Mouse (Mus musculus) neural tube, embryonic 14.5 days (tissue): ENCODE measurements around the gene Smarca2. TPM values are rescaled to one million over a fixed set of nuclear protein-coding genes. Genes with fewer than 3 reads are reported as not detected.

ENCODE experiments used
- ATAC-seq: fragments of 200-750 bp; cut with Nextera tagmentation; 2 replicates; pipeline ENCODE4 v1.8.0; 2017; ENCODE audit warnings: low read depth, mild to moderate bottlenecking, moderate TSS enrichment, moderate library complexity
- H3K27ac ChIP-seq: fragments of 300-500 bp; sonication (generic); 2 replicates; pipeline ENCODE4 v1.5.1; 2014; ENCODE audit warnings: low read depth, mild to moderate bottlenecking, control low read depth, low read length, moderate library complexity, mixed read lengths
- H3K27me3 ChIP-seq: fragments of 300-500 bp; sonication (generic); 2 replicates; pipeline ENCODE4 v1.6.1; 2014; ENCODE audit warnings: low read length; ENCODE audit not compliant: control insufficient read depth, insufficient read depth
- H3K36me3 ChIP-seq: fragments of 300-500 bp; sonication (generic); 2 replicates; pipeline ENCODE4 v1.6.1; 2014; ENCODE audit warnings: low read length, mixed read lengths; ENCODE audit not compliant: control insufficient read depth, insufficient read depth
- H3K4me1 ChIP-seq: fragments of 300-500 bp; sonication (generic); 2 replicates; pipeline ENCODE4 v1.6.1; 2014; ENCODE audit warnings: low read length; ENCODE audit not compliant: control insufficient read depth, insufficient read depth
- H3K4me2 ChIP-seq: fragments of 300-500 bp; sonication (generic); 2 replicates; pipeline ENCODE4 v1.6.1; 2014; ENCODE audit warnings: mild to moderate bottlenecking, low read depth, low read length, control low read depth
- H3K4me3 ChIP-seq: fragments of 300-500 bp; sonication (generic); 2 replicates; pipeline ENCODE4 v1.5.1; 2014; ENCODE audit warnings: low read depth, low read length, control low read depth, mixed read lengths
- H3K9ac ChIP-seq: fragments of 300-500 bp; sonication (generic); replicated peaks from 2 replicates; pipeline ENCODE4 v1.6.1; 2014; ENCODE audit warnings: low read depth, mild to moderate bottlenecking, control low read depth, low read length, mixed read lengths
- H3K9me3 ChIP-seq: fragments of 300-500 bp; sonication (generic); 2 replicates; pipeline ENCODE4 v1.6.1; 2016; ENCODE audit warnings: low read length; ENCODE audit not compliant: control insufficient read depth
- WGBS: fragments of 180-500 bp; shearing (Covaris S2); extraction: QIAGEN DNeasy Blood & Tissue Kit; methylation state at CpG from one replicate; pipeline ENCODE4 v1.1.7; 2014; 5-methylcytosine and 5-hydroxymethylcytosine counted together
- polyA plus RNA-seq: library from polyadenylated mRNA; unstranded; fragments of >200 nt; fragmentation: Nextera tagmentation; extraction: Ambion mirVana; gene quantifications from 2 replicates; pipeline ENCODE4 v1.2.1, GENCODE M21; 2014

The Smarca2 gene
- polyA plus RNA-seq, 1 experiment from 2014 or later, result 128 TPM

- H3K4me2 ChIP-seq, result no peak overlapping the region
- peaks cover 5% of the 10 kb centered on the region; the same call in 1 of the 2 replicates for H3K36me3 ChIP-seq
- H3K9ac ChIP-seq, result no peak overlapping the region
- H3K27me3 ChIP-seq, result no peaks in the 10 kb centered on the region
- H3K4me1 ChIP-seq, result peaks cover 8% of the 10 kb centered on the region
- ATAC-seq, result no peak
- WGBS, result 93% methylated on average over 8 of the region's 8 CpGs
- H3K4me3 ChIP-seq, result no peak overlapping the region
- no peaks in the 10 kb centered on the region for H3K9me3 ChIP-seq
- no peak overlapping the region for H3K27ac ChIP-seq
These were observed 78.9 kb downstream of the Smarca2 start for GRCm38 (mm10) chr19:26683731-26684130.

GRCm38 (mm10) chr19:26690516-26690915 lies 85.7 kb downstream of the Smarca2 start:
- no peak for ATAC-seq
- Histone ChIP-seq H3K27me3 (no peaks in the 10 kb centered on the region), H3K9ac (no peak overlapping the region), H3K36me3 (no peaks in the 10 kb centered on the region), H3K4me3 (no peak overlapping the region), H3K4me2 (no peak overlapping the region), H3K4me1 (no peaks in the 10 kb centered on the region), H3K27ac (no peak overlapping the region), H3K9me3 (no peaks in the 10 kb centered on the region)
- 49% methylated on average over 4 of the region's 4 CpGs for WGBS

- Histone ChIP-seq H3K27ac (no peak overlapping the region), H3K9ac (no peak overlapping the region), H3K4me2 (no peak overlapping the region), H3K4me1 (no peaks in the 10 kb centered on the region), H3K27me3 (no peaks in the 10 kb centered on the region), H3K9me3 (no peaks in the 10 kb centered on the region), H3K36me3 (peaks cover 7% of the 10 kb centered on the region; the same call in 1 of the 2 replicates), H3K4me3 (no peak overlapping the region)
- WGBS, result 83% methylated on average over 4 of the region's 4 CpGs
- ATAC-seq, result no peak
These were observed 92.3 kb downstream of the Smarca2 start for GRCm38 (mm10) chr19:26697107-26697506.

- Histone ChIP-seq H3K27ac (no peak overlapping the region), H3K4me3 (no peak overlapping the region), H3K4me2 (no peak overlapping the region), H3K9ac (no peak overlapping the region), H3K9me3 (no peaks in the 10 kb centered on the region), H3K27me3 (no peaks in the 10 kb centered on the region), H3K4me1 (no peaks in the 10 kb centered on the region), H3K36me3 (no peaks in the 10 kb centered on the region)
- whole genome bisulfite sequencing, result 84% methylated on average over 10 of the region's 10 CpGs
- ATAC-seq, result no peak
These were observed 99.8 kb downstream of the Smarca2 start for GRCm38 (mm10) chr19:26704545-26705209.

GRCm38 (mm10) chr19:26706910-26707309 lies 102.1 kb downstream of the Smarca2 start:
- no peaks in the 10 kb centered on the region for H3K27me3 ChIP-seq
- no peak overlapping the region for H3K27ac ChIP-seq
- no peak overlapping the region for H3K4me2 ChIP-seq
- H3K9me3 ChIP-seq, result no peaks in the 10 kb centered on the region
- no peaks in the 10 kb centered on the region for H3K4me1 ChIP-seq
- no peak for ATAC-seq
- H3K36me3 ChIP-seq, result no peaks in the 10 kb centered on the region
- H3K4me3 ChIP-seq, result no peak overlapping the region
- no peak overlapping the region for H3K9ac ChIP-seq
- WGBS, result 69% methylated on average over 5 of the region's 5 CpGs

GRCm38 (mm10) chr19:26709095-26709494 lies 104.2 kb downstream of the Smarca2 start:
- no peak overlapping the region for H3K9ac ChIP-seq
- no peaks in the 10 kb centered on the region for H3K9me3 ChIP-seq
- no peaks in the 10 kb centered on the region for H3K27me3 ChIP-seq
- WGBS, result 73% methylated on average over 12 of the region's 12 CpGs
- ATAC-seq, result no peak
- H3K4me2 ChIP-seq, result no peak overlapping the region
- H3K36me3 ChIP-seq, result no peaks in the 10 kb centered on the region
- H3K4me1 ChIP-seq, result no peaks in the 10 kb centered on the region
- H3K4me3 ChIP-seq, result no peak overlapping the region
- H3K27ac ChIP-seq, result no peak overlapping the region

- H3K9me3 ChIP-seq, result no peaks in the 10 kb centered on the region
- ATAC-seq, result no peak
- WGBS, result 24% methylated on average over 2 of the region's 2 CpGs
- no peak overlapping the region for H3K4me3 ChIP-seq
- no peaks in the 10 kb centered on the region for H3K4me1 ChIP-seq
- no peaks in the 10 kb centered on the region for H3K27me3 ChIP-seq
- H3K36me3 ChIP-seq, result no peaks in the 10 kb centered on the region
- no peak overlapping the region for H3K9ac ChIP-seq
- H3K4me2 ChIP-seq, result no peak overlapping the region
- H3K27ac ChIP-seq, result no peak overlapping the region
These were observed 106.4 kb downstream of the Smarca2 start for GRCm38 (mm10) chr19:26711268-26711667.

GRCm38 (mm10) chr19:26716217-26716616 lies 111.4 kb downstream of the Smarca2 start:
- no peaks in the 10 kb centered on the region for H3K36me3 ChIP-seq
- H3K27me3 ChIP-seq, result no peaks in the 10 kb centered on the region
- H3K4me1 ChIP-seq, result no peaks in the 10 kb centered on the region
- no peaks in the 10 kb centered on the region for H3K9me3 ChIP-seq
- 81% methylated on average over 9 of the region's 9 CpGs for WGBS
- no peak overlapping the region for H3K4me3 ChIP-seq
- H3K27ac ChIP-seq, result no peak overlapping the region
- no peak overlapping the region for H3K9ac ChIP-seq
- ATAC-seq, result no peak
- H3K4me2 ChIP-seq, result no peak overlapping the region

GRCm38 (mm10) chr19:26718221-26718620 lies 113.4 kb downstream of the Smarca2 start:
- Histone ChIP-seq H3K9ac (no peak overlapping the region), H3K4me3 (no peak overlapping the region), H3K27ac (no peak overlapping the region), H3K36me3 (no peaks in the 10 kb centered on the region), H3K9me3 (no peaks in the 10 kb centered on the region), H3K4me1 (no peaks in the 10 kb centered on the region), H3K4me2 (no peak overlapping the region), H3K27me3 (no peaks in the 10 kb centered on the region)
- 28% methylated on average over 6 of the region's 6 CpGs for WGBS
- no peak for ATAC-seq
